Mouse (Mus musculus): ENCODE measurements around the gene Pde4c. TPM values are rescaled to one million over a fixed set of nuclear protein-coding genes. Genes with fewer than 3 reads are reported as not detected.

Pde4c gene
- polyA plus RNA-seq, 1 experiment from 2014 or later = 0.54 TPM

DNA sequence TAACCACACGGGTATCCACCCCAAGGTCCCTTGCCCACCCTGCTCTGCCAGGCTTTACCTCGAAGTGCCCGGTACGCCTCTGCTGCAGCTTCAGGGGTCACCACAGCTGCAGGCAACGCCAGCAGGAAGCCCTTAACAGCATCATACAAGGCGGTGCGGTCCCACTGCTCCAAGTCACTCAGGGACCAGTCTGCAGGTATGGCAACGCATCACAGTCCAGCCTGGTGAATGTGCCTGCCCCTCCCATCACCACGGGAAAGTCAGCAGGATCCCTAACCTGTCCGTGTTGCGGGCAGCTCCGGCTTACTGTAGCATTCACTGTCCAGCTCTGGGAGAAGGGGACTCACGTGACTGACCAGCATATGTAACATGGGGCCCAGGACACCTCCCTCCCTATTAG lies 48.6 kb downstream of the Pde4c start:
- Histone ChIP-seq H3K4me1 (replicated peaks; ENCODE audit: control insufficient read depth, insufficient read depth, low read length) (peaks cover 36% of the 10 kb centered on the region), H3K4me3 (replicated peaks; ENCODE audit: low read length) (no peak overlapping the region)
- no peak for ATAC-seq

GRCm38 (mm10) chr8:70772890-70773289 lies 49.4 kb downstream of the Pde4c start:
- peaks cover 42% of the 10 kb centered on the region for H3K4me1 ChIP-seq (replicated peaks; ENCODE audit: control insufficient read depth, insufficient read depth, low read length)
- H3K9me3 ChIP-seq (ENCODE audit: control insufficient read depth, low read length) = no peaks in the 10 kb centered on the region
- no peak for ATAC-seq
- peaks cover 34% of the 10 kb centered on the region for H3K36me3 ChIP-seq (ENCODE audit: control insufficient read depth, insufficient read depth)
- WGBS = 91% methylated on average over 9 of the region's 9 CpGs
- no peak overlapping the region for H3K27ac ChIP-seq (ENCODE audit: low read length)
- H3K27me3 ChIP-seq (replicated peaks; ENCODE audit: control insufficient read depth, insufficient read depth, low read length) = no peaks in the 10 kb centered on the region
- H3K4me3 ChIP-seq (replicated peaks; ENCODE audit: low read length) = no peak overlapping the region
- no peak overlapping the region for H3K9ac ChIP-seq (replicated peaks; ENCODE audit: low read depth, low read length)
- no peak overlapping the region for H3K4me2 ChIP-seq (ENCODE audit: low read length)

More for the DNA sequence above, 48.6 kb downstream of the Pde4c start:
- peaks cover 38% of the 10 kb centered on the region for H3K36me3 ChIP-seq (ENCODE audit: control insufficient read depth, insufficient read depth)
- H3K27me3 ChIP-seq (replicated peaks; ENCODE audit: control insufficient read depth, insufficient read depth, low read length) = no peaks in the 10 kb centered on the region
- 94% methylated on average over 13 of the region's 13 CpGs for WGBS
- H3K27ac ChIP-seq (ENCODE audit: low read length) = no peak overlapping the region
- no peak overlapping the region for H3K4me2 ChIP-seq (ENCODE audit: low read length)
- no peaks in the 10 kb centered on the region for H3K9me3 ChIP-seq (ENCODE audit: control insufficient read depth, low read length)
- no peak overlapping the region for H3K9ac ChIP-seq (replicated peaks; ENCODE audit: low read depth, low read length)

- Histone ChIP-seq H3K4me2 (ENCODE audit: low read length) (peak overlapping the region; percentile 20), H3K27me3 (replicated peaks; ENCODE audit: control insufficient read depth, insufficient read depth, low read length) (no peaks in the 10 kb centered on the region), H3K4me1 (replicated peaks; ENCODE audit: control insufficient read depth, insufficient read depth, low read length) (peaks cover 46% of the 10 kb centered on the region), H3K27ac (ENCODE audit: low read length) (peak overlapping the region; percentile 56; the same call in 1 of the 2 replicates), H3K4me3 (replicated peaks; ENCODE audit: low read length) (no peak overlapping the region; the same call in 1 of the 2 replicates), H3K9me3 (ENCODE audit: control insufficient read depth, low read length) (no peaks in the 10 kb centered on the region), H3K36me3 (ENCODE audit: control insufficient read depth, insufficient read depth) (peaks cover 29% of the 10 kb centered on the region), H3K9ac (replicated peaks; ENCODE audit: low read depth, low read length) (peak overlapping the region; percentile 34)
- ATAC-seq = no peak
- WGBS = 52% methylated on average over 5 of the region's 5 CpGs
Observed at GRCm38 (mm10) chr8:70773410-70773809, 49.9 kb downstream of the Pde4c start.

GRCm38 (mm10) chr8:70773833-70774232 lies 50.3 kb downstream of the Pde4c start:
- Histone ChIP-seq H3K4me3 (replicated peaks; ENCODE audit: low read length) (no peak overlapping the region; the same call in 1 of the 2 replicates), H3K9me3 (ENCODE audit: control insufficient read depth, low read length) (no peaks in the 10 kb centered on the region), H3K4me1 (replicated peaks; ENCODE audit: control insufficient read depth, insufficient read depth, low read length) (peaks cover 48% of the 10 kb centered on the region), H3K27me3 (replicated peaks; ENCODE audit: control insufficient read depth, insufficient read depth, low read length) (no peaks in the 10 kb centered on the region), H3K4me2 (ENCODE audit: low read length) (peak overlapping the region; percentile 20), H3K27ac (ENCODE audit: low read length) (peak overlapping the region; percentile 56; the same call in 1 of the 2 replicates), H3K9ac (replicated peaks; ENCODE audit: low read depth, low read length) (peak overlapping the region; percentile 34), H3K36me3 (ENCODE audit: control insufficient read depth, insufficient read depth) (peaks cover 25% of the 10 kb centered on the region)
- ATAC-seq = no peak
- 39% methylated on average over 9 of the region's 9 CpGs for WGBS

- Histone ChIP-seq H3K27me3 (replicated peaks; ENCODE audit: control insufficient read depth, insufficient read depth, low read length) (no peaks in the 10 kb centered on the region), H3K36me3 (ENCODE audit: control insufficient read depth, insufficient read depth) (peaks cover 21% of the 10 kb centered on the region), H3K27ac (ENCODE audit: low read length) (no peak overlapping the region; the same call in 1 of the 2 replicates), H3K9ac (replicated peaks; ENCODE audit: low read depth, low read length) (0 out of 2 replicates have a peak overlapping the region, but pooled peaks have one; percentile 14), H3K9me3 (ENCODE audit: control insufficient read depth, low read length) (no peaks in the 10 kb centered on the region), H3K4me3 (replicated peaks; ENCODE audit: low read length) (no peak overlapping the region), H3K4me1 (replicated peaks; ENCODE audit: control insufficient read depth, insufficient read depth, low read length) (peaks cover 48% of the 10 kb centered on the region), H3K4me2 (ENCODE audit: low read length) (no peak overlapping the region)
- WGBS = 95% methylated on average over 18 of the region's 18 CpGs
- no peak for ATAC-seq
Observed at GRCm38 (mm10) chr8:70774740-70775139, 51.2 kb downstream of the Pde4c start.

GRCm38 (mm10) chr8:70775227-70775626 lies 51.7 kb downstream of the Pde4c start:
- Histone ChIP-seq H3K4me1 (replicated peaks; ENCODE audit: control insufficient read depth, insufficient read depth, low read length) (peaks cover 48% of the 10 kb centered on the region), H3K36me3 (ENCODE audit: control insufficient read depth, insufficient read depth) (peaks cover 21% of the 10 kb centered on the region), H3K9ac (replicated peaks; ENCODE audit: low read depth, low read length) (peak overlapping the region; percentile 99), H3K27me3 (replicated peaks; ENCODE audit: control insufficient read depth, insufficient read depth, low read length) (no peaks in the 10 kb centered on the region), H3K4me3 (replicated peaks; ENCODE audit: low read length) (peak overlapping the region; percentile 85), H3K9me3 (ENCODE audit: control insufficient read depth, low read length) (no peaks in the 10 kb centered on the region), H3K4me2 (ENCODE audit: low read length) (peak overlapping the region; percentile 94), H3K27ac (ENCODE audit: low read length) (no peak overlapping the region)
- ATAC-seq = no peak
- 92% methylated on average over 5 of the region's 5 CpGs for WGBS

- ATAC-seq = peak; percentile 26; the same call in 1 of the 2 replicates
- Histone ChIP-seq H3K4me1 (replicated peaks; ENCODE audit: control insufficient read depth, insufficient read depth, low read length) (peaks cover 48% of the 10 kb centered on the region), H3K27ac (ENCODE audit: low read length) (peak overlapping the region; percentile 76), H3K27me3 (replicated peaks; ENCODE audit: control insufficient read depth, insufficient read depth, low read length) (no peaks in the 10 kb centered on the region), H3K9me3 (ENCODE audit: control insufficient read depth, low read length) (no peaks in the 10 kb centered on the region), H3K36me3 (ENCODE audit: control insufficient read depth, insufficient read depth) (peaks cover 19% of the 10 kb centered on the region), H3K4me2 (ENCODE audit: low read length) (peak overlapping the region; percentile 94), H3K9ac (replicated peaks; ENCODE audit: low read depth, low read length) (peak overlapping the region; percentile 99), H3K4me3 (replicated peaks; ENCODE audit: low read length) (peak overlapping the region; percentile 85)
- WGBS = 3% methylated on average over 34 of the region's 34 CpGs
Observed at GRCm38 (mm10) chr8:70775851-70776495, 52.5 kb downstream of the Pde4c start.

DNA sequence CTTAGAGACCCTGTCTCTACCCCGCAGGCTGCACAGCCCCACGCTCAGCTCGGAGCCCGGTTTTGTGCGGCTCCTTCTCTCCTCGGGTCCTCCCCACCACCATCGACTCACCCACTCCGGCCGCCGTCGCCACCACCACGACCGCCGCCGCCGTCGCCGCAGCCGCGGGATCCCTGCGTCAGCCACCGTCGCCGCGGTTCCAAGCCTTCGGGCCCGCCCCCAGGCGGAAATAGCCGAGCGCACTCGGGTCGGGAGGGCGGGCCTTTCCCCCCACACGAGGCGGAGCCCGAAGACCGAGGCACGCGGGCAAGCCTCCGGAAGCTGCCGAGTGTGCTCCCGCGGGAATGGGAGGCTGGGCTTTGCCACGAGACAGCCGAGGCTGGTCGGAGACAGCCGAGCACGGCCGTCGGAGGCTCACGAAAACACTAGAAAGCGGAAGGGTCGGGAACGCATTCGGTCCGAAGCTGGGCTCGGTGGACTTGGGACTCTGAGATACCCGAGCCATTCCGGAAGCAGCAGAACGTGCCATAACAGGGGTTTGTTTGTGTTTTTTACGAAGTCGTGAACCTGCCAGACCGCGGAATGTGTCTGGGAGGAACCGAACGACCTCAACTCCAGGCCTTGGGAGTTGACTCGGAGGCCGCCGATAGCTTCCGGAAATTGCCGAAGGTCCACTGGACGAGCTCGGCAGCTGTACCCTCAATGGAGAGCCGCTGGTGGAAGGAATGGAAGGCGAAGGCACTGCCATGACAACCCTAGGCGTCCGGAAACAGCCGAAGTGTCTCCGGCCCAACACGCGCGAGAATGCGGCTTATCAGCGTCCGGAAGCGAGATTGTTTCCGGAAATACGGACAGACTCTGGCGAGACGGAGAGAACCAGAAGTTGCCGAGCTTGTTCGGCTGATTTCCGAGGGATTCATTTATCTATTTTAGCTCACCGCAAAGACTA lies 53.2 kb downstream of the Pde4c start, which contains the start of gene Pik3r2:
Pik3r2 (minus strand) TSS at position 218 of the 949 bp plus-strand sequence.
- peaks cover 48% of the 10 kb centered on the region for H3K4me1 ChIP-seq (replicated peaks; ENCODE audit: control insufficient read depth, insufficient read depth, low read length)
- H3K27me3 ChIP-seq (replicated peaks; ENCODE audit: control insufficient read depth, insufficient read depth, low read length) = no peaks in the 10 kb centered on the region
- peak within 1 kb of the TSS; percentile 99 for H3K9ac ChIP-seq (replicated peaks; ENCODE audit: low read depth, low read length)
- peak within 1 kb of the TSS; percentile 94 for H3K4me2 ChIP-seq (ENCODE audit: low read length)
- H3K4me3 ChIP-seq (replicated peaks; ENCODE audit: low read length) = peak within 1 kb of the TSS; percentile 85
- peak within 1 kb of the TSS; percentile 99 for H3K27ac ChIP-seq (ENCODE audit: low read length)
- H3K36me3 ChIP-seq (ENCODE audit: control insufficient read depth, insufficient read depth) = peaks cover 17% of the 10 kb centered on the region
- no peaks in the 10 kb centered on the region for H3K9me3 ChIP-seq (ENCODE audit: control insufficient read depth, low read length)
- WGBS = under 1% methylated on average over 92 of the region's 94 CpGs
- peak; percentile 94 for ATAC-seq

DNA sequence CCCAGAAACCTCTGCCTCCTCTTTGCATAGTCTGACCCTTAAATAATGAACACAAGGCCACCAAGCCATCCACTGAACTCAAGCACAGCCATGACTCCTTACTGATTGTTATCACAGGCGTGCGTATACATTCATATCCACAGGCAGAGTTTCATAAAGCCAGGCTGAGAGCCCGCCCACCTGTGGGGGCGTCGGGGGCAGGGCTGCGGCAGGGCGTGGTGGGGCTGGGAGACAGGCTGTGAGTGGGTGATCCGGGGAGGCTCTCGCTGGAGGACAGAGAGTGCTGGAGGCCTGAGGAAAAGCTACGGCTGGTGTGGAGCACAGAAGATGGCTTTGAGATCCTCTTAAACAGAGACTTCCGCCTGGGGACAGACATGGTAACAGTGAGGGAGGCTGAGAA lies 56.6 kb downstream of the Pde4c start:
- H3K9ac ChIP-seq (replicated peaks; ENCODE audit: low read depth, low read length) = no peak overlapping the region
- no peak overlapping the region for H3K4me3 ChIP-seq (replicated peaks; ENCODE audit: low read length)
- H3K36me3 ChIP-seq (ENCODE audit: control insufficient read depth, insufficient read depth) = peaks cover 12% of the 10 kb centered on the region
- no peaks in the 10 kb centered on the region for H3K27me3 ChIP-seq (replicated peaks; ENCODE audit: control insufficient read depth, insufficient read depth, low read length)
- 82% methylated on average over 11 of the region's 11 CpGs for WGBS
- no peaks in the 10 kb centered on the region for H3K9me3 ChIP-seq (ENCODE audit: control insufficient read depth, low read length)
- peaks cover 21% of the 10 kb centered on the region for H3K4me1 ChIP-seq (replicated peaks; ENCODE audit: control insufficient read depth, insufficient read depth, low read length)
- H3K27ac ChIP-seq (ENCODE audit: low read length) = no peak overlapping the region
- ATAC-seq = no peak
- no peak overlapping the region for H3K4me2 ChIP-seq (ENCODE audit: low read length)
